Mouse (Mus musculus): ENCODE results near the gene Tspo2.
"Not testable (repeated sequence)": the region's sequence is repeated elsewhere in the genome, so short reads cannot be mapped to it uniquely, and the experiment has no call there.

Tspo2 gene

DNA sequence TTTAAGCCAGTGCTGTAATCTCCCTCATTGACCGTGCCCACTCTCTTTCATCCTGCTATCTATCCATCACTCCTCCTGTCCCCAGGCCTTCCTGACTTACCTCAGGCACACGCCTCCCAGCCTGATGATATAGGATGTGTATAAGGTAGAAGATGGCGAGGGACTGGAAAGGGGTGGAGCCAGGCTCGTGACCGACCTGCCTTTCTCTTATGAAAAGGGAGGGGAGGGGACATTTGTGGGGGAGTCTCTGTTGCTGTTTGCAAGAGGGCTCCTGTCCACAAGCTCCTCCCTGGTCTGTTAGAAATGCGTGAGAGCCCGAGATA, at the start of gene Tspo2:
Tspo2 (minus strand) TSS at position 170 of the 323 bp plus-strand sequence.
- no peak for DNase-seq (ENCODE audit: low read depth, low spot score)

DNA sequence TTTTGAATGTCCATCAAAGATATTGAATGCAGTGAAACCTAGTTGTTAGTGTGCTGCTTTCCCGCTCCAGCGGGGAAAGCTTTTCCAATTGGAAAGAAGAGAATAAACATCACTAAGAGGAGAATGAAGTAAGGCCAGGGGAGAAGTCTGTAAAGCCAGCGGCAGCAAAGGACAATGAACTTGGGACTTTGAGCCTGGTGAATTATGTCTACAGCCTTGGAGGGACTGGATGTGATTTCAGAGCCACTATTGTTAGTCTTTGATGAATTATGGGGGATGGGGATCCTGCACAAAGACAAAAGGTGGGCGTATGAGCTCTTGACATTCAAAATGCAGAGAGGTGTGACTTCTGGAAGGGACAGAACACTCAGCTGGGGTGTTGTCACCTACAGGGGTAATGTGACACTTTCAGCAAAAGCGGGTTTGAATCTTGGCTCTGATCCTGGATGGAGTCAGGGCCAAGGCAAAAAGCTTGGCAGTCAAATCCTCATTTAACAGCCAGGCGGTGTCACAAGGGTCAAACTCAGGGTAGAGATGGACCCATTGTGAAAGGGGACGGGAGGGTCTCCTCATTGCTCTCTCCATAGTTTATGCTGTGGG, 49.6 kb upstream of the Tspo2 start:
- no peak for DNase-seq (ENCODE audit: low read depth, low spot score)

- DNase-seq (ENCODE audit: low read depth, low spot score): no peak
Measured at GRCm38 (mm10) chr17:48497986-48498385, 46.7 kb upstream of the Tspo2 start.

DNA sequence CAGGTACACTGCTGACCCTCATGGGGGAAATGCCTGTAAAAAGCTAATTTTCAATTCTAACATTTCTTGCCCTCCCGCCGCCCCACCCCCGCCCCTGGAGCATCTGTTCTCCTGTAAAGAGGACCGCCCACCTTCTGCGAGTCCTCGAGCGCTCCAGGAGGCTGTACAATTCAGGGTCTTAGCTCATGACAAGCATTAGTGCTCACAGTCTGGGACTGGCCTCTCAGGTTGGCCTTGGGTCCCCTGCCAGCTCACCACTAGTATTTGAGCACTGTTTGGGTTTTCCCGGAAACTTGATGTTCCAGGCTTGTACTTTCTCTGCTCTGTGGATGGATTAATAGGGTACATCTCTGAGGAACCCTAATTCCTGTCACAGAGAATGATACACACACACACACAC, 42.7 kb upstream of the Tspo2 start:
- DNase-seq (ENCODE audit: low read depth, low spot score): no peak

DNA sequence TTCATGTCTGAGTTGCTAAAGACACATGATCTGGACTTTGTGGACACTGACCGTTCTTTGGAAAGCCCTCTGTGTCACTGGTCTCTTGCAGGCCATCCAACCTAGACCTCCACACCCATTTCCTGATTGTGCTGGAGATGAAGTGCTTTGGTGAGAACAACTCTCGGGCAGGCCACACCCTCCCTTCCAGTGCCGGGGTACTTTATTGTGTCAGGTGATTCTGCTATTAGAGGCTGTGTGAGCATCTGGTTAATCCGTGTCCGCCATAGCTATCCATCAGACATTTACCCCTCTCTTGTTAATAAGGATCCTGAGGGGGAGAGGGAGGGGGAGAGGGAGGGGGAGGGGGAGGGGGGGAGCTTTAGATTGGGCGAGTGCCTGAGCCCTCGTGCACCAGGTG, 42.3 kb upstream of the Tspo2 start:
- no peak for DNase-seq (ENCODE audit: low read depth, low spot score)

GRCm38 (mm10) chr17:48492621-48493020, 41.3 kb upstream of the Tspo2 start:
- no peak for DNase-seq (ENCODE audit: low read depth, low spot score)

GRCm38 (mm10) chr17:48489466-48489865, 38.1 kb upstream of the Tspo2 start:
- DNase-seq (ENCODE audit: low read depth, low spot score): no peak

DNA sequence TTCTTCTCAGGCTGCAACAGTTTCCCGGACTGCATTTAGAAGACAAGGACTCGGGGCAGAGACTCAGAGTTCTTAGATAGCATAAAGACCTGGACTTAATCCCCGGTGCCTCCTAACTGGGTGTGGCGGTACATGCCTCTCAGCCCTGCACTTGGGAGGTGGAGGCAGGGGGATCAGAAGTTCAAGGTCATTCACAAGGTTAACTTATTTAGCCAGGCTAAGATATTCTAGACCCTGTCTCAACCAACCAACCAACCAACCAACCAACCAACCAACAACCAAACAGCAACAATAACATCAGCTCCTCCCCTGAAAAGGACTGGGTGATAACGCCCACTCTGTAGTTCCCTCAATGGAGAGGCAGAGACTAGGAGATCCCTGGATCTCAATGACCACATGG, 32.9 kb upstream of the Tspo2 start:
- DNase-seq (ENCODE audit: low read depth, low spot score): no peak

DNA sequence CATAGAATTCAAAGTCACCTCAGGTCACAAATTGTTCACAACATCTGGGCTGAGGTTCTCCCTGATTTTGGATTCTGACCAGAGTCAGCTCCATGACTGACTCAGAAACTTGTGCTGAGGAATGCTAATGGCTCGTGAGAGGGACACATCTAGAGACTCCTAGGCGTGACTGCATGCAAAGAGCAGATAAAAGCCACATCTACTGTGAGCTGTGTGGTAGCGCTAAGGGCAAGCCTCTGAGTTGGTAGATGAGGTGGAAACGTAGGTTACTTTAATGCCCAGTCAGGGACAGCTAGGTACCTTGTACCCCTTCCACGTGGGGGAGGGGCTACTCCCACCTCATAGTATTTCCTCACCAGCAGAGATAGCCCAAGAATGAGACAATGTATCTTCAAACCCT, 32.4 kb upstream of the Tspo2 start:
- no peak for DNase-seq (ENCODE audit: low read depth, low spot score)

GRCm38 (mm10) chr17:48479952-48480351, 28.6 kb upstream of the Tspo2 start:
- DNase-seq (ENCODE audit: low read depth, low spot score): no peak

DNA sequence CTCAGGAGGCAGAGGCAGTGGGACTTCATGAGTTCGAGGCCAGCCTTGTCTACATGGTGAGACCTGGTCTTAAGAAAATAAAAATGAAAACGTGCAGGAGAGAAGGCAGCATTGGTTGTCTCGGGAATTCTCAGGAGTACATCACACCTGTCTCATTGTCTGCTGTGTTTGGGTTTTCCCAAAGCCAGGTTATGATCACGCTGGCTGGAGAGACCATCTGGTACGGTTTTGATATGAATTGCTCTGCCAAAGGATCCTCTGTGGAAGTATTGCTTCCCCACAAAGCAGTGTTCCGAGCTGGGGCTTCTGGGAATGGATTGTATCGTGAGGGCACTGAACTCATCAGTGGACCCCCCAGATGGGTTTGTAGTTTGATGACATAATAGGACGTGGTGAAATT, 24.1 kb upstream of the Tspo2 start:
- DNase-seq (ENCODE audit: low read depth, low spot score): no peak

GRCm38 (mm10) chr17:48474282-48474681, 23.0 kb upstream of the Tspo2 start:
- DNase-seq (ENCODE audit: low read depth, low spot score): not testable (repeated sequence)

DNA sequence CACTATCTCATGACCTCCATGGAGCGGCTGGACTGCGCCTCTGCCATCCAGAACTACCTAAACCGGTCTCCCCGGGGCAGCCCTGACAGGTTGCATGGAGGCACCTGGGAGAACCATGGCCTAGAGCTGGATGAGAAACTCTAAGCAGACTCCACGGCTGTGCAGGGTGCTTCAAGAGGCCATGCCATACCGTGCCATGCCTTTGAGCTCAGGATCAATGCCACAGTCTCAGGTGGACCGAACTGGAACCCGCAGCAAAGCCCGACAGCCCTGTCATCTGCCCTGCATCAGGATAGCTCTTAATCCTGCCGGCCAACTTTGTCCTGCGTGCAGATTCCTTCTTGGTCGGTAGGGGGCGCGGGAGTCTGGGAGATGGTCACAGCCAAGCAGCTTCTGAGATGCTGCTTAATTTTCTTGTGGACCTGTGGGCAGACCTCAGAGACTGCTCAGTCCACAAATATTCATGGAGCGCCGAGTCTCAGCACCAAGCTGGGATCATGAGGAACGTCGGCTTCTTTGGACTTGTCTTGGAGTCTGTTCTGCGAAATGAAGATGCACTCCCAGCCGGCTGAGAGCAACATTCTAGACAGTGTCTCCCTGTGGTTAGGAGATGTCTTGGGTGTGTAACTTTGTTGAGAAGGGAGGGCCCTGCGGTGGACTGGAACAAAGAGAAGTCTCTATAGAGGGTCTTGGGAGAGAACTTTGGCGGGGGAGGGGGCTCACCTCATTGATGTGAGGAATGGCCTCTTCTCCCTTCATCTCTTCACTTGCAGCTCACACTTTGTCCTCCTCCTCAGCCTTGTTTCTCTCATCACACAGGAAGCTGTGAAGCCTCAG, 16.3 kb upstream of the Tspo2 start:
- DNase-seq (ENCODE audit: low read depth, low spot score): peak; percentile 56

DNA sequence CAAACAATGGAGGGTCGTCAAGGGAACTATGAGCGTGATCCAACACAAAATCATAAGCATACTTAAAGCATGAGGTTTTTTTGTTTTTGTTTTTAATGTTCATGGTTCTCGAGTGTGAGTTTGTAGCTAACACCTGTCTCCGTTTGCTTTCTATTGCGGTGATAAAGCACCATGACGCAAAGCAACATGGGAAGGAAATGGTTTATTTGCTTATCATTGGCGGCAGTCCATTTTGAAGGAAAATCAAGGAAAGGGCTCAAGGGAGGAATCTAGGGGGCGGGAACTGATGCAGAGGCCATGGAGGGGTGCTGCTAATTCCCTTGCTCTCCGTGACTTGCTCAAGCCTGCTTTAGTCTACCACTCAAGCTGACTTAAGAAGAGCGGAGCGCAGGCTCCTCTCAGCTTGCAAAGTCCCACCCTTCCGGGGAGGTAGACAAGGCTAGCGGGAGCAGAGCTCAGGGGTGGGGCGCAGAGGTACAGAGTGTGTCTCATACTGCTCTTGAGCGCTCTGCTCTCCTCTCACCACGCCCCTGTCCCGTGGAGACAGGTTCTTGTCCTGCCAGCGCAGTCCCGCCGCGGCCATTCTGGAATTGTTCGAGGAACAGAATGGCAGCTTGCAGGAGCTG, 15.6 kb upstream of the Tspo2 start:
- no peak for DNase-seq (ENCODE audit: low read depth, low spot score)

- DNase-seq (ENCODE audit: low read depth, low spot score): no peak
Measured at GRCm38 (mm10) chr17:48463391-48463790, 12.1 kb upstream of the Tspo2 start.

- no peak for DNase-seq (ENCODE audit: low read depth, low spot score)
Measured at GRCm38 (mm10) chr17:48462096-48462495, 10.8 kb upstream of the Tspo2 start.

GRCm38 (mm10) chr17:48457971-48458653, 6.8 kb upstream of the Tspo2 start:
- DNase-seq (ENCODE audit: low read depth, low spot score): no peak

GRCm38 (mm10) chr17:48455955-48456354, 4.6 kb upstream of the Tspo2 start:
- no peak for DNase-seq (ENCODE audit: low read depth, low spot score)

DNA sequence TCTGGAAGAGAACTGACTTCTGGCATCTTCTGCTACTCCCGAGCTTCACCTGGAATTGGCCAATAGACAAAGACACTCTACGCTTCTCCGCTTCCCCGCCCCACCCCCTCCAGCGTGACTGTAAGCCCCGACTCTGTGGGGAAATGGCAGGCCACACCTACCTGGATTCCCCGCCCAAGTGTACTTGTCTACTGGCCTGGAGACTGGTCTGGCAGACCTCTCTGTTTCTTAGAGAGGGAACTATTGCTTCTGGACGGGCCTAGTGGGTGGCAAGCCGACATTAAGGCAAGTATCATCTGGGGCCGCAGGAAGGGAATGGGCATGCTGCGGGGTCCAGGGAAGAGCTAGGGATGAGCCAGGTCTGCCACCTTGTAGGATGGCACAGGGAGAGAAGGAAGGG, 3.4 kb upstream of the Tspo2 start, which contains the start of gene Unc5cl:
Unc5cl (plus strand) TSS at position 214 of the 400 bp plus-strand sequence.
- DNase-seq (ENCODE audit: low read depth, low spot score): no peak

GRCm38 (mm10) chr17:48454190-48454589, 2.9 kb upstream of the Tspo2 start:
- DNase-seq (ENCODE audit: low read depth, low spot score): no peak

DNA sequence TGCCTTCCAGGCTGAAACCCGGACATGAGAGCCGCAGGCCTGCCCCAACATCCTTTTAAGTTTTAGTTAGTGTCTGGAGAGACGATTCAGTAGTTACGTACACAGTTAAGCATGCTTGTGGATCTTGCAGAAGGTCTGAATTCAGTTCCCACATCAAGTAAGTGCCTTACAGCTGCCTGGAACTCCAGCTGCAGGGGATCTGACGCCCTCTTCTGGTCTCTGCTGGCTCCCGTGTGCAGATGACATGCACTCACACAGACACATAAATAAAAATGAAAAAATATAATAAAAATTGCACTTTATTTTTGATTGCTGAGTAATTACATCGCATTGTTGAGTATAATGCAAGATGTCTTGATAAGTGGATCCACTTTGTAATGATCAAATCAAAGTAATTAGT, 2.2 kb upstream of the Tspo2 start:
- no peak for DNase-seq (ENCODE audit: low read depth, low spot score)

GRCm38 (mm10) chr17:48451753-48452444, 577 bp upstream of the Tspo2 start:
- DNase-seq (ENCODE audit: low read depth, low spot score): no peak
